Comparison of ENCODE assay signal across 3 mouse cellular contexts in genomic region chr12:115464777-115465176, GRCm38 (mm10).
ATAC-seq lines count a peak whose summit lies in the region.

No protein-coding gene starts in this region.

- ATAC-seq in granulocyte monocyte progenitor cell, adult 5-6 weeks (replicated peaks; ENCODE audit: poor library complexity, severe bottlenecking) = peak; percentile 74
- ATAC-seq in megakaryocyte, adult 5-6 weeks (ENCODE audit: poor library complexity, severe bottlenecking) = peak; percentile 42; the same call in 1 of the 2 replicates
- peak; percentile 56 for ATAC-seq in megakaryocyte progenitor cell, adult 5-6 weeks (replicated peaks; ENCODE audit: poor library complexity)
